Mouse (Mus musculus) kidney, adult 18-20 months (tissue): ENCODE measurements around the gene Sipa1l1.

Experiments used
- DNase-seq: peaks from one replicate; pipeline ENCODE4 v3.0.0; 2021

The Sipa1l1 gene

DNA sequence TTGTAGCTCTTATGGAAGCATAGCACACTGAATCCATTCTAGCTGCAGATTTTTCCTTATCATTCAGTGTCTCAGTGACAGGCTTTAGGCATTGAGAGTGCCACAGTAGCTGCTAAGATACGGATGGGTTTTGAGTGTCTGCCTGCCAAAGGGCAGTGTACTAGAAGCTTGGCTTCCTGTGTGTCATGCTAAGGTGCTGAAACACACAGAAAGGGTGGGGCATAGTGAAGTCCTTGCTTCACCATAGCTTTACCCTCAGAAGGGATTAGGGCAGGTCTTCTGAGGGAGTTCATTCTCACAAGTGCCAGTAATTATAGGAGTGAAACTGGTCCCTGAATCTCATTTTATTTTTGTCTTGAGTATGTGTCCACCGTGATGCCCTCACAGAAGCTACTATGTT, 82.2 kb downstream of the Sipa1l1 start:
- no peak for DNase-seq

DNA sequence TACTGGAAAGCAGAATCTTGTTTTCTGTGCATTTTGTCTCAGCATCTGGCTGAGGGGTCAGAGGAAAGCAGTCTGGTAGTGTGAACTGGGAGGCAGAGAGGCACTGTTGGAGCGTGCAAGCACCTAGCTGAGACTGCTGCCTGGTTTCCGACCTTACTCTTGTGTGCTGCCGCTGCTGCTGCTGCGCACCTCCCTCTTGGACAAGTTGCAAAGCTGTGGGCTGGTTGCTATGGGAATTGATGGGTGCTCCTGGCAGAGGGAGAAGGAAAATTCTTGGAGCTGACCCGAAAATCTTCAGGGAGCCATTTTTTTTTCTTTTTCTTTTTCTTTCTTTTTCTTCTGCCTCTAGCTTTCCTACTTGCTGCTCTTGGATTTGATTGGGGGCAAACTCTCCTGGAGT, 85.0 kb downstream of the Sipa1l1 start:
- DNase-seq = peak; percentile 47

- peak; percentile 68 for DNase-seq
Measured at GRCm38 (mm10) chr12:82256012-82256411, 86.9 kb downstream of the Sipa1l1 start.

- peak; percentile 38 for DNase-seq
Measured at GRCm38 (mm10) chr12:82256921-82257500, 87.9 kb downstream of the Sipa1l1 start.

- peak; percentile 23 for DNase-seq
Measured at GRCm38 (mm10) chr12:82257994-82258785, 89.1 kb downstream of the Sipa1l1 start.

DNA sequence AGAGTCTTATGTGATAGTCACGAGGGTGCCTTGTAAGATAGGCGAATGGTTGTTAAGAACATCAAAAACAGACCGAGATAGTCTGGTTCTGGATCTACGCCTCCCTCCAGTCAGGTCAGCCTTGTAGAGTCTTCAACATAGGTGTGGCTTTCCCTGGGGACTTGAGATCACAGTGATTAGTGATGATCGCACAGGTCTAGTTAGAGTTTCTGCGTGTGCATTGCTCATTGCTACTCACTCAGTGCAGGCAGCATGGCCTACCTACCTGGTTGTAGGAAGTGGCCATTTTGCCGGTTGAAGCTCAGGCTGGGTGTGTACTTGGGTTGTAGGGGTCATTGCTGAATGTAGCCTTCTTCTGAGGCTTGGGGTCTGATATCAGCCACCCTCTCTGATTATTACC, 94.3 kb downstream of the Sipa1l1 start:
- DNase-seq = no peak

- DNase-seq = no peak
Measured at GRCm38 (mm10) chr12:82264083-82264851, 95.1 kb downstream of the Sipa1l1 start.

GRCm38 (mm10) chr12:82265335-82266274, 96.5 kb downstream of the Sipa1l1 start:
- peak; percentile 80 for DNase-seq

DNA sequence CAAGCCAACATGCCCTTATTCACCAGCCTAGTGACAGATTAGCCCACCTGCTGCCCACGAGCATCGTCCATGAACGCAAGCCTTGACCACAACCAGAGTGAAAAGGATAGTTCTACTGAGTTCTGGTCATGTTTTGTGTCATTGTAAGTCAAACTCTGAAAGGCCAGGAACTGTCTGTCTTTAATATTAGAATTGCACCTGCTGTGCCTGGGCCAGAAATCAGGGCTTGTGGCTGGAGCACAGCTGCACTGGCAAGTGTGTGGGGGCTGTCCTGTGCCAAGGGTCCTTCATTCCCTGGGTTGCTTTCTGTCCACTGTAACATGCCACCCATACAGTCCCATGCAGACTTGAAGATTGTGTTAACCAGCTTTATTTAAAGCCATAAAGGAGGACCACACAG, 102.3 kb downstream of the Sipa1l1 start:
- no peak for DNase-seq

- no peak for DNase-seq
Measured at GRCm38 (mm10) chr12:82273503-82273902, 104.4 kb downstream of the Sipa1l1 start.

DNA sequence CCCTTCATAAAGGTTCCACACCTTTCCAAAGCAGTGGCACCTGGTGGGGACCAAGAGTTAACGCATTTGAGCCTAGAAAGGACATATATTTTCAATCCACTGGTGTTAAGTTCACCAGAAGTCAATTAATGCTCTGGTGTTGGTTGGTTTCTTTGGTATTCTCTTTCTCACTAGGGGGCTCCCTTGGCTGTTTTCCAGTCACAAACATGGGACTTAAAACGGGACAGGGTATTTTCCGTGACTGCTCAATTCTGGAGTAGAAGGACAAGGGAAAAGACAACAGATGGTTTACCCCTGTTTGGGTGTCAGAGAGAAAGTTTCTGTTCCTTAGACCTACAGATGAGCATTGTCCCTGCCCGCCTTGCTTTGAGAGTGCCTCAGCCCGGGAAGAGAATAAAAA, 105.5 kb downstream of the Sipa1l1 start:
- DNase-seq = no peak

DNA sequence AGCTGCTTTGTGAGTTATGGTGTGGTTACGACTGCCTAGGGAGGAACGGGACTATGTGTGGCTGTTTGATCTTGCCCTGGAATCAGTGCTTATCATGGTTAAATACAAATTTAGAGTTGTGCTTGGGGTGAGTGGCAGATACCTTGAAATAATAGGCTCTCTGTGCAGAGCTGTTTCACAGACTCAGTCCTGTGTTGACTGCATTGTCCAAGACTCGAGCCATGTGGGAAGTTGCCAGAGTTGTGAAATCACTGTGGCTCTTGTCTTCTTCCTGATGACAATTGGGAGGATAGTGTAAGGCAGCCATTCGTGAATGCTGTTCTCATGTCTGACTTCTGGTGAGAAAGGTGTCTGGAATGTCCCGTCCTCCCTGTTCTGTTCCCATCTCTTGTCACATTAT, 106.6 kb downstream of the Sipa1l1 start:
- DNase-seq = no peak

DNA sequence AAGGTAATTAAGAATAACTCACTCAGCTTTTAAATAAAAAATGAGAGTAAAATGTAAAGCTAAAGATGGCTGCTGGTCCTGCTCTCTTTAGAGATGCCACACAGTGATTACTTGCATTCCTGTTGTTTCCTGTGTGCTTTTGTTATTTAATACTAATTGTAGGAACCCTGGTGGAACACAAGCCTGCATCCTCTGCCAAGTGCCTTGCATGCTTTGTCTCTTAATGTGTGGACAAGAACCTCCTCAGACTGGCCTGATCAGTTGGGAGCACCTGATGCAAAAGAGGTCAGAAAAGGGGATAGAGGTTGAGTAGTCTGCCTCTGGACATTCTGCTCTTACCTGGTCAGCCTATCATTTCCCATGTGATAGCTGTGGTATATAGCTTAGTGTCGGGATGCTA, 107.5 kb downstream of the Sipa1l1 start:
- DNase-seq = no peak

GRCm38 (mm10) chr12:82284617-82285016, 115.5 kb downstream of the Sipa1l1 start:
- DNase-seq = no peak

DNA sequence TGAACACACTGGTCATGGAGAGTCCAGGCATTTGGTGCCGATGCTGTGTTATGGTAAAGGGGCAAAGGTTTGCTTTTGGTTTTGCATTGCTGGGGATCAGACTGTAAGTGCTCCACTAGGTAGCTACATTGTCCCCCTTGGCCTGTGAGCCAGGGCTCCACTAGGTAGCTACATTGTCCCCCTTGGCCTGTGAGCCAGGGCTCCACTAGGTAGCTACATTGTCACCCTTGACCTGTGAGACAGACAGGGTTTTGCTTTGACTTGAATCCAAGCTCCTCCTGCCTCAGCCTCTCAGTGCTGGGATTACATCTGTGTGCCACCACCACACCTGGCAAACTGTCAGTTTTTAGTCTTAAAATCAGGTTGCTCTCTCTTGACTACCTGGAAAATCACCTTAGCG, 115.9 kb downstream of the Sipa1l1 start:
- no peak for DNase-seq

- DNase-seq = no peak
Measured at GRCm38 (mm10) chr12:82286068-82286467, 116.9 kb downstream of the Sipa1l1 start.

- DNase-seq = no peak
Measured at GRCm38 (mm10) chr12:82286804-82287203, 117.7 kb downstream of the Sipa1l1 start.

DNA sequence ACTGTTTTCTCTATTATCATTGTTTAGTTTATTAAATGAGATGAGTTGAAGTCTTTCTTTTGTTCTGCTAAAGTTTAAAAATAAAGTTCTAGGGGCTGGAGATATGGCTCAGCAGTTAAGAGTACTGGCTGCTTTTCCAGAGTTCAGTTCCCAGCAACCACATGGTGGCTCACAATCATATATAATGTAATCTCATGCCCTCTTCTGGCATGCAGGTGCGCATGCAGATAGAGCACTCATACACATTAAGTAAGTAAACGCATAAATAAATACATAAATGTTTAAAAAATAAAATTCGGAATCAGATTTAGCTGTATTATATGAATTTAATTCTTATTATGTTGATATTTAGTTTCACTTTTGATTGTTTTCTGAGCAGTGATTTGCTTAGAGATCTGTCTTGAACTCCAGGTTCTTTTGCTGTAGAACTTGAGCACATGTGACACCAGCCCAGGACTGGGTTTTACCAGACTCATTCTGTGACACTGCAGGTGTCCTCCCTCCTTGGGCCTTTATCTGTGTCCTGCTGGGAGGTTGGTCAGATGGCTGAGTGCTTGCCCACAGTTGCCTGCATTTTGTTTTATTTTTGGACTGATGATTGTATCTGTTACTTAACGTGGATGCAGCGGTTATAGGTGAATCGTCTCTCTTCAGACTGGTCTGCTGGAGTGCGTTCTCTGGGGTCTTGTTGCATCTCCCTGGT, 124.6 kb downstream of the Sipa1l1 start:
- no peak for DNase-seq

DNA sequence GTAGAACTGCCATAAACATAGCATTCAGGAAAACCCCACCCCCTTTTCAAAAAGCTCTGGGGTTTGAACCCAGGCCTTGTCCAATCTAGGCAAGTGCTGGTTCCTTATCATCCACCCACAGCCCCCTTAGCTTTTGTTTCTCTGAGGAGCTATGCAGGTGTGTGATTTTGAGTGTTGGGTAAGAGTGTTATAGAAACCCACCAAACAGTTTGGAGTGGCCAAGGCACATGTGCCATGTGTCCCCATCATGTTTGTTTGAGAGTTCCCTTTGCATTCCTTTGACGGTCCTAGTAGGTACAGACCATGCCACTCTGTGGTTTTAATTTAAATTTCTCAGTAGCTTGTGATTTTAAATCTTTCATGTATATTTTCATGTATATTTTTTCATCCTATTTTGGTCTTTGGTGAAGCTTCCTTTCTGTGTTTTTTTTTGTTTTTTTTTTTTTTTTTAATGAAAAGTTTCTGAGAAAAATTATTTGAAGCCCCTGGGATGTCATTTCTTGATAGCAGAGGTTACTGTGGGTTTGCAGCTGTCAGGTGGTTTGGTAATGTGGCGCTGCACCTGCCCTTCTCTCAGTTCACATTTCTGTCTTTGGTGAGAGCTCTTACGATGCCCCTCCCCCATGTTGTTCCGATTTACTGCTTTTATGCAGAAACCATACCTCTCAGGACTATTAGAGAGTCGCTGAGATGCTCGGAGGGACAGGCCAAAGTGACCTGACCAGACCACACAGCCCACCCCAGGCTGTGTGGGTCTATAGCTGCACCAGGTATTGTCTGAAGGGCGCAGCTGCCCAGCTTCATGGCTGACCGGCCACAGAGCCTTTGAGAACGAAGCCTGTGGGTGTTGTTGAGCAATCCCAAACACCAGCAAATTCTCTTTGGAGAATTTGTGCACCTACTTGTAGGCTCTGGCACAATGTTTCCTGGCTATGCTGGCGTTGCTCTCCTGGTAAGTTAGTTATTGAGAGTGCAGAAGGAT, 126.1 kb downstream of the Sipa1l1 start:
- peak; percentile 45 for DNase-seq

GRCm38 (mm10) chr12:82296276-82296675, 127.2 kb downstream of the Sipa1l1 start:
- no peak for DNase-seq

GRCm38 (mm10) chr12:82297196-82297595, 128.1 kb downstream of the Sipa1l1 start:
- DNase-seq = peak; percentile 46
